Mouse (Mus musculus) thymus, adult 18-20 months (tissue): ENCODE data around the gene Acap1.

ENCODE experiments used
- DNase-seq, 2 experiments: peaks; one replicate each; pipeline ENCODE4 v3.0.0; 2022; ENCODE audit warnings: mixed read lengths in 2 of 2

Acap1 gene

DNA sequence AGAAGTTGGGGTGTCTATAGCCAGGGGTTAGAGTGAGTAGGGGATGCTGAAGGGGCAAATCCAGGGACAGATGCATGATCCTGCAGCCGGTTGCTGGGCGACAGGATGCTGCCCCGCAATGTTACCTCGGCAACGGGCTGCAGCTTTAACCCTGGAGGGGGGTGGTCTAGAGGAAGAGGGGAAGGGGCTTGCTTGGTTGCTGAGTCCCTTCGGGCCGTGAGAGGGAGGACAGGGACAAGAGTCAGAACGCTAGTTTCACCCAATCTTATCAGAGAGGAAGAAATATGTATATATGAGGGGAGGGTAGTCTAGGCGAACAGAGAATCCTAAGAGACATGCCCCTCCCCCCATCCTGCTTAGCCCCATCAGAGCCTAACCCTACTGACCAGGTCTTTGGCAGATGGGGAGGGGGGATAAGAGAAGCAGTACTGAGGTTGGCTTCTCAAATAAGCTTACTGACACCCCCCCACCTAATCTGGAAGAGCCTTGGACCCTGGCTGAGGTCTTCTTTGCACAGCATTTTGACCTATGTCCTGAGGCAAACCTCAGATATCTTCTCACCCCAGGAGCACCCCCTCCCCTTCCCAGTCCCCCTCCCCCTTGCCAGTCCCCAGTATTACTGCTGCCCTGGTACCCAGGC, 59.9 kb downstream of the Acap1 start:
- no peak for DNase-seq

DNA sequence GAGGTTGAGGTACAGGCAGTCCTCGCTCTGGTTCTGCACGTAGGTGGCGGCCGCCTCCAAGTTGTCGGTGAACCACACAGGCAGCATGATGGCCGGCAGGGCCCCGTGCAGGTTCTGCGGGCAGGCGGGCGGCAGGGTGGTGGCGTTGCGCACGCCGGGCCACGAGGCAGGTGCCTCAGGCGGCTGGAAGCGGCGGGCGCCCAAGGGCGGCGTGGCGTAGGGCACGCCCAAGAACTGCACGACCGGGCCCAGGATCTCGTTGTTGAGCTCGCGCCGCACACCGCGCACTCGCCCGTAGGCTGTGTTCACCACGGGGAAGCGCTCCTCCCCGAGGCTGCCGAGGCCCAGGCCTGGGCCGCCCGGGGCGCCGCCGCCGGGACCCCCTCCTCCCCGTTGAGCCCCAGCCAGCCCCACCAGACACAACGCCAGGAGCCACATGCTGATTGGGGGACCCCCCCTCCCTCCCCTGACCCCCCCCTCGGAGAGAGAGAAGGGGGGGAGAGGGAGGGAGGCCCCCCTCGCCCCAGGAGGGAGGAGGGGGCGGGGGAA, 61.3 kb downstream of the Acap1 start:
- peak in 1 of 2 experiments; percentile 37 for DNase-seq

DNA sequence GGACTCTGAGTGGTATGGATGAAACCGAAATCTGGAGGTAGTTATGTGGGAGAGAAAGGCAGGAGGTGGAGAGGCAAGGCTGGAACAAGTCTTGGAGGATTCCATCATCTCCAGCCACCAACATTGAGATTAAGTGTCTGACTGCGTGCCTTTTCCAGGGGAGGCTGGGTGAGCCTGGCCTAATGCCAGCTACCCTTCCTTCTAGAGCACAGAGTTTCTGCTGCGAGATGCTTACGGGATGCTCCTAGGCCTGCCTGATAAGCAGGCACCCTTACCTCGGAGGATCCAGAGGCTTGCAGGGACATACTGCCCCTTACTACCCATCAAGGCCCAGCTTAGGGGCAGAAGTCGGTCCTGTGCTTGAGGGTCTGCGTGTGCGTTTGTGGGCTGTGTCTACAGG, 61.8 kb downstream of the Acap1 start:
- DNase-seq, result no peak
